Mouse (Mus musculus) stomach, postnatal 0 days (tissue): ENCODE measurements around the gene Otoa. TPM values are rescaled to one million over a fixed set of nuclear protein-coding genes. Genes with fewer than 3 reads are reported as not detected.

Source experiments
- ATAC-seq: fragments of 200-750 bp; cut with Nextera tagmentation; 2 replicates; pipeline ENCODE4 v1.8.0; 2017; ENCODE audit not compliant: low FRiP score, low TSS enrichment
- DNase-seq: peaks from one replicate; pipeline ENCODE4 v3.0.0-alpha.2; 2016; ENCODE audit warnings: low spot score
- H3K27ac ChIP-seq: fragments of 300-500 bp; sonication (generic); replicated peaks from 2 replicates; pipeline ENCODE4 v1.5.1; 2014; ENCODE audit warnings: mild to moderate bottlenecking, control low read depth
- H3K27me3 ChIP-seq: fragments of 300-500 bp; sonication (generic); 2 replicates; pipeline ENCODE4 v1.6.1; 2014; ENCODE audit warnings: low read length; ENCODE audit not compliant: control insufficient read depth, insufficient read depth
- H3K36me3 ChIP-seq: fragments of 300-500 bp; sonication (generic); 2 replicates; pipeline ENCODE4 v1.6.1; 2014; ENCODE audit warnings: low read length, mixed read lengths; ENCODE audit not compliant: control insufficient read depth, insufficient read depth
- H3K4me1 ChIP-seq: fragments of 300-500 bp; sonication (generic); replicated peaks from 2 replicates; pipeline ENCODE4 v1.6.1; 2014; ENCODE audit warnings: antibody characterized with exemption; ENCODE audit not compliant: control insufficient read depth, insufficient read depth
- H3K4me2 ChIP-seq: fragments of 300-500 bp; sonication (generic); replicated peaks from 2 replicates; pipeline ENCODE4 v1.6.1; 2014; ENCODE audit warnings: low read depth, mild to moderate bottlenecking, control low read depth, moderate library complexity
- H3K4me3 ChIP-seq: fragments of 300-500 bp; sonication (generic); 2 replicates; pipeline ENCODE4 v1.5.1; 2014; ENCODE audit warnings: low read depth, low read length, control low read depth
- H3K9ac ChIP-seq: fragments of 300-500 bp; sonication (generic); 2 replicates; pipeline ENCODE4 v1.6.1; 2014; ENCODE audit warnings: mild to moderate bottlenecking, low read length, control low read depth, mixed read lengths
- H3K9me3 ChIP-seq: fragments of 300-500 bp; sonication (generic); 2 replicates; pipeline ENCODE4 v1.6.1; 2016; ENCODE audit warnings: low read length; ENCODE audit not compliant: control insufficient read depth
- CTCF ChIP-seq: IDR thresholded peaks from 2 replicates; pipeline ENCODE4 v1.5.1; 2016; ENCODE audit warnings: antibody characterized with exemption, low read depth, mild to moderate bottlenecking, moderate library complexity
- EP300 ChIP-seq: optimal IDR thresholded peaks from 2 replicates; pipeline ENCODE3; 2016; ENCODE audit warnings: antibody characterized with exemption
- WGBS: fragments of 180-500 bp; shearing (Covaris S2); extraction: QIAGEN DNeasy Blood & Tissue Kit; methylation state at CpG from one replicate; pipeline ENCODE4 v1.1.7; 2014; 5-methylcytosine and 5-hydroxymethylcytosine counted together
- polyA plus RNA-seq: library from polyadenylated mRNA; unstranded; fragments of >200 nt; fragmentation: Nextera tagmentation; extraction: Ambion mirVana; gene quantifications from 2 replicates; pipeline ENCODE4 v1.2.1, GENCODE M21; 2015

Gene Otoa
- polyA plus RNA-seq, 1 experiment from 2014 or later: 0.11 TPM

GRCm38 (mm10) chr7:121085500-121085899 lies 4.0 kb downstream of the Otoa start:
- no peak overlapping the region for H3K27ac ChIP-seq
- no peaks in the 10 kb centered on the region for H3K36me3 ChIP-seq
- H3K4me1 ChIP-seq: no peaks in the 10 kb centered on the region
- no peak for DNase-seq
- H3K9ac ChIP-seq: no peak overlapping the region
- no peaks in the 10 kb centered on the region for H3K27me3 ChIP-seq
- 0 out of 2 replicates have a peak, but pooled peaks have one; percentile 27 for ATAC-seq
- TF ChIP-seq CTCF: no peak
- no peak for TF ChIP-seq EP300
- H3K4me3 ChIP-seq: no peak overlapping the region
- H3K9me3 ChIP-seq: no peaks in the 10 kb centered on the region
- no peak overlapping the region for H3K4me2 ChIP-seq
- 18% methylated on average over 4 of the region's 4 CpGs for WGBS

DNA sequence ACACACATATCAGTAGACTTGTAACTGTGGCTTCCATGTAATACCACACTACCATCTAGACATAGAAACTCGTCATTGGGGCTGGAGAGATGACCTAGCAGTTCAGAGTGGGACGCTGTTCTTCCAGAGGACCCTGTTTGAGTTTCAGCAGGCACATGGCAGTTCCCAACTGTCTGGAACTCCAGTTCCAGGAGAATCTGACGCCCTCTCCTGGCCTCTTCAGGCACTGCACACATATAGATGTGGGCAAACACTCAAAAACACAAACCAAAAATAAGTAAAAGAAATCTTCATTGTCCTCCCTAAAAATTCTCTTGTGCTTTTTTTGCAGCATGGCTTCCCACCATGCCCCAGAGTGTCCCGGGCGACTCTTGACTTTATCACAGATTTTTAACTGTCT lies 7.3 kb downstream of the Otoa start:
- Histone ChIP-seq H3K9ac (no peak overlapping the region), H3K27me3 (no peaks in the 10 kb centered on the region), H3K4me1 (no peaks in the 10 kb centered on the region), H3K9me3 (no peaks in the 10 kb centered on the region), H3K4me2 (no peak overlapping the region), H3K27ac (no peak overlapping the region), H3K4me3 (no peak overlapping the region), H3K36me3 (no peaks in the 10 kb centered on the region)
- DNase-seq (no peak), ATAC-seq (no peak)
- 80% methylated on average over 5 of the region's 5 CpGs for WGBS
- TF ChIP-seq CTCF (peak; percentile 47), EP300 (no peak)

DNA sequence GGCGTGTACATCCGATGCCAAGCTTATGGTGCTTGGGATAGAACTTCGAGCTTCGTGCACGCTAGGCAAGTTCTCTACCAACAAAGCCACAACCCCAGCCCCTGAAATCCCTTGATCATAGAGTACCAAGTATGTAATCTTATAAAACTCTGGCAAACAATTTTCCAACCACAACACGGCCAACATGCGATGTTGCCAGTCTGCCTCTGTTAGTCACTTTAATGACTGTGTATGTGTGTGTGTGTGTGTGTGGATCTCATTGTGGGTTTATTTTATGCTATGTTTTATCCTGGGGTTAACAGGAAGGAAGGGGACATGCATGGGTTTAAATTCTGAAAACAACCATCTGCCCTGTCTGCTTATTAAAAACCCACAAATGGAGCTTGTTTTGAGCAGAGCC lies 9.3 kb downstream of the Otoa start:
- TF ChIP-seq EP300: no peak
- no peak for TF ChIP-seq CTCF
- Histone ChIP-seq H3K27me3 (no peaks in the 10 kb centered on the region), H3K4me1 (no peaks in the 10 kb centered on the region), H3K27ac (no peak overlapping the region), H3K4me2 (no peak overlapping the region), H3K36me3 (no peaks in the 10 kb centered on the region), H3K4me3 (no peak overlapping the region), H3K9me3 (no peaks in the 10 kb centered on the region), H3K9ac (no peak overlapping the region)
- ATAC-seq (no peak), DNase-seq (no peak)
- WGBS: 80% methylated on average over 7 of the region's 7 CpGs

- no peaks in the 10 kb centered on the region for H3K27me3 ChIP-seq
- H3K36me3 ChIP-seq: no peaks in the 10 kb centered on the region
- H3K4me2 ChIP-seq: no peak overlapping the region
- no peak overlapping the region for H3K9ac ChIP-seq
- DNase-seq: no peak
- H3K4me3 ChIP-seq: no peak overlapping the region
- H3K9me3 ChIP-seq: no peaks in the 10 kb centered on the region
- TF ChIP-seq CTCF: no peak
- TF ChIP-seq EP300: no peak
- no peak overlapping the region for H3K27ac ChIP-seq
- WGBS: 57% methylated on average over 4 of the region's 4 CpGs
- no peaks in the 10 kb centered on the region for H3K4me1 ChIP-seq
- no peak for ATAC-seq
Observed at GRCm38 (mm10) chr7:121093026-121093425, 11.6 kb downstream of the Otoa start.

GRCm38 (mm10) chr7:121098614-121099389 lies 17.4 kb downstream of the Otoa start:
- no peak for ATAC-seq
- H3K9ac ChIP-seq: no peak overlapping the region
- H3K9me3 ChIP-seq: no peaks in the 10 kb centered on the region
- TF ChIP-seq EP300: no peak
- no peak for TF ChIP-seq CTCF
- no peaks in the 10 kb centered on the region for H3K4me1 ChIP-seq
- DNase-seq: no peak
- no peaks in the 10 kb centered on the region for H3K36me3 ChIP-seq
- WGBS: 70% methylated on average over 8 of the region's 10 CpGs
- no peak overlapping the region for H3K4me3 ChIP-seq
- no peaks in the 10 kb centered on the region for H3K27me3 ChIP-seq
- H3K4me2 ChIP-seq: no peak overlapping the region
- H3K27ac ChIP-seq: no peak overlapping the region

DNA sequence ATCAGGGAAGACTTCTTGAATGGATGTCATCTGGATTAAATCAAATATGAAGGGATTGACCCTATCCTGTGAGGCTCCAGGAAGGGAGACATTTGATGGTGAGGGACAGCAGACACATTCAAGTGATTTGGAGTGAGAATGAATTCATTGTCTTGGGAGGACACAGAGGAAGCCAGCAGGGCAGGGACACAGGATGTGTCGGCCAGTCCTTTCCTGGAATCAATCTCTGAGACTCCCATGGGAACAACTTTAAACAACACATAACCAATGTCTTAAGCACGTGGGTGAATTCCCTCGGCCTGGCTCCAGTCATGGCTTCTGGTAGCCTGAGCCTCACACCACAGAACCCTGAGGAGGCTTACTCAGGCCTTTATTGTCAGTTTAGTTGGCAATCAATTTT lies 26.4 kb downstream of the Otoa start:
- H3K27ac ChIP-seq: no peak overlapping the region
- H3K4me2 ChIP-seq: no peak overlapping the region
- no peaks in the 10 kb centered on the region for H3K36me3 ChIP-seq
- DNase-seq (no peak), ATAC-seq (no peak)
- no peaks in the 10 kb centered on the region for H3K4me1 ChIP-seq
- H3K9me3 ChIP-seq: no peaks in the 10 kb centered on the region
- TF ChIP-seq CTCF (no peak), EP300 (no peak)
- 68% methylated on average over 3 of the region's 3 CpGs for WGBS
- H3K27me3 ChIP-seq: no peaks in the 10 kb centered on the region
- H3K9ac ChIP-seq: no peak overlapping the region
- H3K4me3 ChIP-seq: no peak overlapping the region
